Mouse (Mus musculus) kidney, adult 2 months (tissue): ENCODE data around the gene Rtraf.

Source experiments
- CTCF ChIP-seq: fragments of 200-500 bp; conservative IDR thresholded peaks from 2 replicates; pipeline ENCODE4 v1.5.1; 2011; ENCODE audit warnings: low read depth, mild to moderate bottlenecking, control low read depth, low read length, moderate library complexity, mixed read lengths; ENCODE audit not compliant: insufficient read depth, insufficient read length
- POLR2A ChIP-seq: fragments of 200-500 bp; IDR thresholded peaks from one replicate; pipeline ENCODE4 v1.6.1; 2011; ENCODE audit warnings: low read depth, low read length, control low read depth

DNA sequence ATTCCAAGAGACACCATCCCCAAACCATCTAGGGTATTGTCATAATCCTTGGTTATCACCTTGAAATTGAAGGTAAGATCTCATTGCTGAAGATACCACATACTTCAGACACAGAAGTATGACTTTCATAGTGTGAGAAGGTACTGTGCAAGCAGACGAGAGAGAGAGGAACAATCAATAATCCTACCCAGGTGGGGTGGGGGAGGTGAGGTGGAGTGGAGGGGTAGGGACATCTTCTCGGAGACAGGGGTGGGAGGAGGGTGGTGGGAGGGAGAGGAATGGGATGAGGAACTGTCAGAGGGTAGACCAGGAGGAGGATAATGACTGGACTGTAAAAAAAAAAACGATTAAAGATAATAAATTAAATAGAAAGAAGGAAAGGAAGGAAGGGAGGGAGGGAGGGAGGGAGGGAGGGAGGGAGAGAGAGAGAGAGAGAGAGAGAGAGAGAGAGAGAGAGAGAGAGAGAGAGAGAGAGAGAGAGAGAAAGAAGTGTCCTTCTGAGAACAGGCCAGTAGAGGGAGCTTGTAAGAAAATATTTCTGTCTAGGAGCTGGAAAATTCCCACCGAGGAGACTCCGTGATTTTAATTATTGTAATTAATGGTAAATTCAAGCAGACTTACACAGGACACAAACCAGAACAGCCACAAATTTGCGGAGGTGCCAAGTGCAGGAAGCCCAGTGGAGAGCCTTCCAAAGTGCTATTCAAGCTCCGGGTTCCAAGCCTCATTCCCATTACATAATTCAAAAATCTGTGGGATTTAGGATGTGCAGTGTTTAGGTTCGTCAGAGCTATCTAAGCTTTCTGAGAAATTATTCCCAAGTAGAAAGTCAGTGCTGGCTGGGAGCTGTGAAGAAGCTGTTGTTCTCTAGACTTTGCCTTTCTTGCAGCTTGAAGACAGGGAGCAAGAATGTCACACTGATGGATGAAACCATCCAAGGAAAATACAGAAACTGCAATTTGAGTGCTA lies 35.5 kb upstream of the Rtraf start:
- TF ChIP-seq POLR2A (no peak), CTCF (no peak)
